Mouse (Mus musculus): ENCODE measurements around the gene Dtx1.

Gene Dtx1

DNA sequence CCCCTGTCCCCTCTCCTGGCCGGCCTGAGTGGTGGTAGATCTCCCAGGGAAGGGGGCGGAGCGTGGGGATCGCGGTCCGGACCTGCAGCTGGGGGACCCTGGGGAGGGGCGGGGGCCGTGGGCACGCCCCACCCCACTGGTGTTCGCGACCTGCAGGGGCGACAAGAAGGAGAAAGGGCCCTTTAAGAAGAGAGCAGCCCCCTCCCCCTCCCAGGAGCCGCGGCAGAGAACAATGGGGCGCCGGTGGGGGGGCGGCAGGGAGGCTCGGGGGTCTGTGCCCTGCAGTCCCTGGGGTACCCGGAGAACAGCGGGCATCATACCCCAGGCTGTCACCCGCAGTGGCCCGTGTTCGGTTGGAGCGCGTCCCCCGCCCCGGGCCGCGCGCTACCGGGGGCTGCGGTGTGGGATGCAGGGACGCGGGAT is 890 bp downstream of the Dtx1 start:
- in situ Hi-C loops (cut with MboI; ENCODE audit: low pct_unique_long_range_greater_than_20kb in 1 of 2, low sequenced_read_pairs in 2 of 2, unreplicated experiment in 1 of 2) = loop anchor here in 1 of 2 experiments (5.0 to 10.0 kb wide), 2 partner anchors 34 to 86 kb away; no protein-coding TSS in a partner anchor

DNA sequence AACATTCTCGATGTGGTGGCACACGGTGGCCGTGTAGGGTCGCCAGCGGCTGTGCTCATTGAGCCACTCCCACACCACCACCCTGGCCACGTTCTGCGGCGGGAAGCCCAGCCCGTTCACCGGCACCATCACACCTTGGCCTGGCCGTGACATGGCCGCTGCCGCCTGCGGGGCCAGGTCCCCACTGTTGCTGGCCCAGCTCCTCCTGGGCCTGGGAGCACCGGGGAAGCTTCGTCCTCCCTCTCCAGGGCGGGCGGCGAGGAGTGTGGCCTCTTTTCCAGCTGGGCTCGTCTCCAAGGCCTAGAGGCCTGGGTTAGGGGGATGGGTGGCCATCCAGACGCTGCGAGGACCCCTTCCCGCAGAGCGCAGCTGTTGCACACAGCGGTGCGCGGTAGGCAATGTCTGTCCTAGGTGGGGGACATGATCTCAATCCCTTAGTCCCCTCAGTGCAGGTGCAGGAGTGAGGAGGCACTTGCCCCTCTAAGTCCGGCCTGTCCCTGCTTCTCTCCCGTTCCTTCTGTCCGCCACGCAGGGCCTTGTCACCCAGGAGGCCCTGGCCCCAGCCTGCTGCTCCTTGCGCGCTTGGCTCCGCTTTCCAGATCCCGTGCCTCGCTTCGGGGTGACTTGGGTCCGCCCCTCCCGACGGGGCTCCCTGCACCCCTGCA is 1.4 kb downstream of the Dtx1 start:
- in situ Hi-C loops (cut with MboI; ENCODE audit: low pct_unique_long_range_greater_than_20kb in 1 of 2, low sequenced_read_pairs in 2 of 2, unreplicated experiment in 1 of 2) = loop anchor here in 1 of 2 experiments (5.0 to 10.0 kb wide), 2 partner anchors 33 to 85 kb away; no protein-coding TSS in a partner anchor

DNA sequence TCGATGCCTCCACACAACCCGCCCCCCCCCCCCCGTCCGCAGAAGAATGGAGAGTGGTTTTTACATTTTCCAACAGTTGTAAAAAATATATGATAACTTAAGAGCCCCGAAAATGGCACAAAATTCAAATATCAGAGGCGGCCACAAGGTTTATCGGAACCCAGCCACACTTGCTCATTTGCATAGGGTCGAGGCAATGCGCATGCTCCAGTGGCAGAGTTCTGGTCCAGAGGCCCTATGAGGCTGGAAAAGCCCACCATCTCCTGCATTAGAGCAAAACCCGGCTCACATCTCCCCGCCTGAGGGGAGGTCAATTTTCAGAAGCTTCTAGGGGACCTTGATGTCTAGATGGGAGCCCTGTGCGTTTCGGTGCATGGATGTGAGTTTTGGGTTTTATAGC is 4.8 kb downstream of the Dtx1 start:
- in situ Hi-C loops (cut with MboI; ENCODE audit: low pct_unique_long_range_greater_than_20kb in 1 of 2, low sequenced_read_pairs in 2 of 2, unreplicated experiment in 1 of 2) = no loop called here

DNA sequence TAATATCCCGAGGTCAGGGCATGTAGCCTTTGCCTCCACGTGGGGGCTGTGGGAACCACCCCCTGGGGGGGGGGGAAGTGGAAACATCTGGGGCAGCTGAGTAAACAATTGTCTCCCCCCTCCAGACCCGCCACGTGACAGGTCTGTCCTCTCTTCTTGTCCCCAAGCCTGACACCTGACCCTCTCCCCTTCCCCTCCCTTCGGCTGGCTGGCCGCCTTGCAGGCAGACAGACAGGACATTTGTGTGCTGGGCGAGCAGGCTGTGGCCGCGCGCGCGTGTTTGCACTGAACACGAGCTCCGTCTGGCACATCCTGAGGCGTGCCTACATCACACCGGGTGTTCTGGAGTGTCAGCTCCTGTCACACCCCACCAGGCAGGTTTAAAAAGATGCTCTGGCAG is 5.2 kb downstream of the Dtx1 start:
- in situ Hi-C loops (cut with MboI; ENCODE audit: low pct_unique_long_range_greater_than_20kb in 1 of 2, low sequenced_read_pairs in 2 of 2, unreplicated experiment in 1 of 2) = no loop called here

DNA sequence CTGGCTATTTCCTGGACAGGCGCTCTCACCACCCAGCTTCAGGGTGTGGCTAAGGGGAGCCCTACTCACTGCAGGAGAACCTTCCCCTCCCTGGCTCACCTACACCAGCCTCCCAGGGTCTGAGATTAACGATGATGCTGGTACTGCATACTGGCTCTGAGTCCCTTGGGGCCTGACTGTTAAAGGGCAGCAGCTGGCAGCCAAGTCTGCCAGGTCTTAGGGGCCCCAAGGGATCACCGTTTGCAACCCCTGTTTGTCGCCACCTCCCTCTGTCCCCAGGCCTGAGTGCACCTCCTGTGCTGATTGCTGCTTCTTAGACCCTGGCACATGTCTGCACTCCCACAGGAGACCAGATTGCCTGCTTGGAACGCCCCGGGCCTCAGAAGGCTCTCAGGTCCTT is 7.3 kb downstream of the Dtx1 start:
- in situ Hi-C loops (cut with MboI; ENCODE audit: low pct_unique_long_range_greater_than_20kb in 1 of 2, low sequenced_read_pairs in 2 of 2, unreplicated experiment in 1 of 2) = no loop called here

DNA sequence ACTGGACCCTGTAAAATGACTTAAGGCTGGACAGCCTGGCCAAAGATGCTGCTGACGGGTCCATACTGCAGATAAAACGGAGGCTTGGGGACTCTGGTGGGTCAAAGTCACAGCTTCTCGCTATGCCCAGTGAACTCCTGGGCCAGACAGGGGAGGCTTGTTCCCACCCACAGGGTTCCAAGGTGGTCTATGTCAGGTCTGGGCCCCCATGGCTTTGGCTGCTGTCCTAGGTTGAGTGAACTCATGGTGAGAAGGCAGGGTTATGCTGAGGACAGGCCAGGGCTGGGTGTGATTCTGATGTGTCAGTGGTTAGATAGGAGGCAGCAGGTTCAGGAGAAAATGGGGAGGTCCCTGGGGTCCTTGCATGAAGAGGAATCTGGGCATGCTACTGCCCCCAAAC is 8.1 kb downstream of the Dtx1 start:
- in situ Hi-C loops (cut with MboI; ENCODE audit: low pct_unique_long_range_greater_than_20kb in 1 of 2, low sequenced_read_pairs in 2 of 2, unreplicated experiment in 1 of 2) = no loop called here

DNA sequence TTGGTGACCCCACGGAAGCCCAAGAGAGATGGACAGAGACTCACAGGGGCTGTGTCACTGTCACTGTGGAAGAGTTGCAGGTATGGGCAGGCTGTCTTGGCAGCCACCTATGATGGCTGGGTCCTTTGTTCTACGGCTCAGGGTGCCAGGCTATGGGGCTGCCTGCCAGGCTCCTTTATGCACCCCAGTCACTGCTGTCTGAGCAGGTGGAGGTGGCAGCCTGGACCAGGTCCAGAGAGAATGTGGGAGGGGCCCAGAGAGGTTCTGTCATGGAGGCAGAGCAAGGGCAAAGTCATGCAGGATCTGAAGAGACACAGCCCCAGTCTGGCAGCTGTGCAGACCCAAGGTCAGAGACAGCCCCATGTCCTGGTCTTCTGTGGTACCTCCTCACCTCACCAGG is 8.8 kb downstream of the Dtx1 start:
- in situ Hi-C loops (cut with MboI; ENCODE audit: low pct_unique_long_range_greater_than_20kb in 1 of 2, low sequenced_read_pairs in 2 of 2, unreplicated experiment in 1 of 2) = no loop called here

DNA sequence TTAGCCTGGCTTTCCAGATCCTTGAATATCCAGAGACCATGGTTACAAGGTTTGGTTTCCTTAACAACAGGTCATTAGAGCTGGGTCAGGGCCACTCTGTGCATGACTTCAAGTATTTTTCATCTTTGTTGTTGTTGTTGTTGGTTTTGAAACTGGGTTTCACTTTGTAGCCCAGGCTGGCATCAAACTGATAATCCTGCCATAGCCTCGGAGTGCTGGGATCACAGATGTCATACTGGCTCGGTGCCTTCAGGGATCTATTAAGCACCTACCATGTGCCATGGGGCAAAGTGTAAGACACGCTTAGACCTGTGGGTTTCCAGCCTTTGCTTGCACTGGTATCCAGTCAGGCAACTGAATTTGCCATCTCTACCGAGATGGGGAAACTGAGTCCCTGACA is 9.3 kb downstream of the Dtx1 start:
- in situ Hi-C loops (cut with MboI; ENCODE audit: low pct_unique_long_range_greater_than_20kb in 1 of 2, low sequenced_read_pairs in 2 of 2, unreplicated experiment in 1 of 2) = no loop called here

DNA sequence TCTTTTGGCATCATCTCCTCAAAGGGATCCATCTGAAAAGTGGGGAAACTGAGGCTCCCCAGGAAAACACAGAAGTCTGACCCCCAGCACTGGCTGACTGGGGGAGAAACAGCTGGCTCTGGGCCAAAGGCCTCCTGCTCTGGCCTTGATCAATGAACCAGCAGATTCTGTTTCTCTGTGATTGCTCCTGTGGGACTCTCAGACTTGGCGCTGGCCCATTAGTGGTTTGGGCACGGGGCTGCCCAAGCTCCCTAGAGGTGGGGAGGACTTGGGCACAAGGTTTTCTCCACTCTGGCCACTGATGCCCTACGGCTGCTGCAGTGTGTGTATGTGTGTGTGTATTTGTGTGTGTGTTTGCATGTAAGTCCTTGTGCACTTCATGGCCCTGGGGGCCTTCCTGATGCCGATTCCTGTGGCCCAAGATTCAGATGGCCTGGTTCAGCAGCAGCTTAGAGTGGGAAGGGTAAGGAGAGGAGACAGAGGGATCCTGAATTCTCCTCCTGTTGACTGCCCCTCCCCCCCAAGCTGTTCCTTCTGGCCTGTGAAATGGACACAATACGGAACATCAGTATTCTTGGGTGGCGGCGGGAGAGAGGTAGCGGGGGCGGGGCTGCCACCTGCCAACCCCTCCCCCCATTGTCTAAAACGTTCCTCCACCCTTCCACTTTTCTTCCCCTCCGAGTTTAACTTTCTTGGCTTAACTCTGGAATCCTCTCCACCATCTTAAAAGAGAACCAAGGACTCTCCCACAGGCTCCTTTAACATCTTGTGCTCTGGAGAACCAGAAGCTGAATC is 10.5 kb downstream of the Dtx1 start:
- in situ Hi-C loops (cut with MboI; ENCODE audit: low pct_unique_long_range_greater_than_20kb in 1 of 2, low sequenced_read_pairs in 2 of 2, unreplicated experiment in 1 of 2) = no loop called here

DNA sequence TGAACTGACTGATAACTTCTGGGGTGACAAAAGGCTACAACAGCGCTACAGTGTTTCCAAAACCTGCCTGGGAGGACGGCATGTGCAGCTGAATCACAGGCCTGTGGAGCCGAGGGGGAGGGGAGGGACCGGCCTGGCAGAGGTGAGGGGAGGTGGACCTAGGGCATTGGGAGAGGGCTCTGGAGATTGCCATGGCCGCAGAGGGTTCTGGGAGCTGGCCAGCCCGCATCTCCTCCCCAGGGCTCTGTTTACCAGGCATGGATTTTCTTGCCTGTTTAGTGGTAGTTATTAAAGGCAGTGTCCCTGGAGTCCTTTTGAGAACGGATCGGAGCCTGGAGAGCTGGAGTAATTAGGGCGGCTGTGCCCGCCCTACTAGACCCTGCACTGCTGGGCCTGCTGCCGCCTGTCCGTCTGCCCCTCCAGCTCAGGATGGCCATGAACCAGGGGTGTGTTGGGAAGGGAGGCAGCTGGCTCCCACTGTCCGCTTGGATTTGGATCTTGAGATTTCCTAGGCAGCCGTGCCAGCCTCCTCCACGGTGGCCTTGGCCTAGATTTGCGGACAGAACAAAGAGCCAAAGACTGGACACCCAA is 12.8 kb downstream of the Dtx1 start:
- in situ Hi-C loops (cut with MboI; ENCODE audit: low pct_unique_long_range_greater_than_20kb in 1 of 2, low sequenced_read_pairs in 2 of 2, unreplicated experiment in 1 of 2) = no loop called here

DNA sequence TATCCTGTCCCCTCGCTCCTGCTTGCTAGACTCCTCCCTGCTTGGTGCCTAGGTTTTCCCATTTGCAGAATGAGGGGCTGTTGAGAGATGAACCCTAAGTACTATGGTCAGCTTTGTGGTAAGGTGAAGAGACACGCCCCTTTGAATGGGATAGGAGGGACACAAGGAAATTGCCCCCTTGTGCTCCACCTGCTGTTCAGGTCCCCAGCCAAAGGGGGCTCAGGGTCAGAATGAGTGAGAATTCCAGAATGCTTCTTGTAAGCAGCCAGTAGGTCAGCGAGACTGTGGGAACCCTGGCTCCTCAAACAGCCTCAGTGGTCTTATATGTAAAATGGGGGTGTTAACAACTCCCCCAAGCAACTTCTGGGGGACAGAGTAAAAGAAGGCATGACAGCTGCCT is 13.5 kb downstream of the Dtx1 start:
- in situ Hi-C loops (cut with MboI; ENCODE audit: low pct_unique_long_range_greater_than_20kb in 1 of 2, low sequenced_read_pairs in 2 of 2, unreplicated experiment in 1 of 2) = no loop called here

DNA sequence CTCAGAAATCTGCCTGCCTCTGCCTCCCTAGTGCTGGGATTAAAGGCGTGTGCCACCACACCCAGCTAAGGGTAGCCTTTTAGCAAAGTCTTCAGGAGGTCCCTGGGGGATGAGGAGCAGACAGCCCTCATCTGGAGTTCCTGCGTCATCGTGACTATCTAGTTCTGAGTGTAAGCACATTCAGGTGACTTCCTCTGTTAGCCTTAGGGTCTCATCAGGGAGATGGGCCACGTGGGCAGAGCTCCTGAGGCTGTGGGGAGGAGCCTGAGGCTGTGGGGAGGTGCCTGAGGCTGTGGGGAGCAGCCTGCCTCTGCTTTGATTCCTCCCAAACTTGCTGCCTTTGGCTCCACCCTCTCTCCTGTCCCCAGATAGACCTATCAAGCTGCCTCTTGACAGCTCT is 14.9 kb downstream of the Dtx1 start:
- in situ Hi-C loops (cut with MboI; ENCODE audit: low pct_unique_long_range_greater_than_20kb in 1 of 2, low sequenced_read_pairs in 2 of 2, unreplicated experiment in 1 of 2) = no loop called here

DNA sequence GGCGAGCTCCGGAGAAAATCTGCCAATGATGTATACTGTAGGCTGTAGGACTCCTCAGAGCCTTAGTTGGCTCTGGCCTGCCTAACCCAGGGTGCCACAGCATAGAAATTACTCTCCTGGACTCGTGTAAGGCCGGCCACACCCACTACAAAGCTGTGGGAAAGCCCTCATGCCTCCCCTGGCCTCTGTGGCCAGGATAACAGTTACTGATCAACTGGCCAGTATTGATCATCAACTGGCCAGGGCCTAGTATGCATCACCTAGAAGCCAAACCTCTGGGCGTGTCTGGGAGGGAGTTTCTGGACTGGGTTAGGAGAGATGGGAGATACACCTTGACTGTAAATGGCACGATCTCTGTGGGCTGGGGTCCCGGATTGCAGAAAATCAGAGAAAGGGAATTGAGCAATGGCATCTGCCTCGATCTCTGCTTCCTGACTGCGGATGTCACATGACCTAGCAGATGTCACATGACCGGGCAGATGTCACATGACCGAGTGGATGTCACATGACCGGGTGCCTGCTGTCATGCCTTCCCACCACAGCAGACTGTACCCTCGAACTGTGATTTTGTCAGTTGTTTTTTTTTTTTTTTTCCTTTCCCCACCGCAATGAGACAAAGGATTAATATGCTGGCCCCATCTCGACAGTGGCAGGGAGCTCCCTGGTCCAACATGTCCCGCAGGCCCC is 15.5 kb downstream of the Dtx1 start:
- in situ Hi-C loops (cut with MboI; ENCODE audit: low pct_unique_long_range_greater_than_20kb in 1 of 2, low sequenced_read_pairs in 2 of 2, unreplicated experiment in 1 of 2) = no loop called here

DNA sequence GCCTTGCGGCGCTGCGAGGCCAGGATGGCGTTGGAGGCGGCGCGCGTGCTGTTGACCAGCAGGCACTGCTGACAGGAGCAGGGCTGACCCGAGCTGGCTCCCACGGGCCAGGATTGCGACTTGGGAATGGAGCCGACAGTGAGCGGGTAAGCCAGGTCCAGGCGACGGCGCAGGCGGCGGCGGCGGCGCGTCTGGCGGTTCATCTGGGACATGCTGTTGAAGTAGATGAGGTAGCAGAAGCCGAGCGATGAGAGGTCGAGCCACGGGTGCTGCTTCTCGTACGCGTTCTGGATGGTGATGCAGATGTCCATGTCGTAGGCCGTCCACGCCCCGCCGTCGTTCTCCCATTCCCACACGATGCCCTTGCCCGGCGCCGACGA is 17.0 kb downstream of the Dtx1 start:
- in situ Hi-C loops (cut with MboI; ENCODE audit: low pct_unique_long_range_greater_than_20kb in 1 of 2, low sequenced_read_pairs in 2 of 2, unreplicated experiment in 1 of 2) = no loop called here

DNA sequence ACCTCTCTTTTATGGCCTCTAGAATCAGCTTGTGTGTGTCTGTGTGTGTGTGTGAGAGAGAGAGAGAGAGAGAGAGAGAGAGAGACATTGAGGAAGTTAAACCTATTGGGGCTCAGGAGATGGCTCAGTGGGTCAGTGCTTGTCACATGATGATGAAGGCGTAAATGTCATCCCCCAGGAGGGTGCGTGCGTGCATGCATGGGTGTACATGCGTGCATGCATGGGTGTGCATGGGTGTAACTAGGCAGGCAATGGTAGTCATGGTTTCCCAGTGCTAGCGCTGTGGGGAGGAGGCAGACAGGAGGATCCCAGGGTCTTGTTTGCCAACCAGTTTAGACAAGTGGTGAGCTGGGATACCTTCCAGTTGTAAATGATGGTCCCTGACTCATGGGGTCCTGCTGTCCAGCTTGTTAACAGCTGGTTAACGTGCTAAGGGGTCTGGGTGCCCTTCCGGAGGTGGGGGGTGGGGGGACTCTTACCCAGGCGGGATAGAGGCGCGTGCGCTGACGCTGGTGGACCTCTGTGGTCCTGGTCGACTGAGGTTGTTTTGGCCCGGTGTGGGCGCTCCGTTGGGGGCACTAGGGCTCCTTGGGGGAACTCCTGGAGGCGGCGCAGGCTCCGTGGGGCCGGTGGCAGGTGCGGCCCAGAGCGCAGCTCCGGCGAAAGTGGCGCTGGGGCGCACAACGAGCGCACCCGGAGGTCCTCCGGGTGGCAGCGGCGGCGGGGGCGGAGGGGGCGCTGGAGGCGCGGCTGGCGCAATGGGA is 17.6 kb downstream of the Dtx1 start:
- in situ Hi-C loops (cut with MboI; ENCODE audit: low pct_unique_long_range_greater_than_20kb in 1 of 2, low sequenced_read_pairs in 2 of 2, unreplicated experiment in 1 of 2) = no loop called here

DNA sequence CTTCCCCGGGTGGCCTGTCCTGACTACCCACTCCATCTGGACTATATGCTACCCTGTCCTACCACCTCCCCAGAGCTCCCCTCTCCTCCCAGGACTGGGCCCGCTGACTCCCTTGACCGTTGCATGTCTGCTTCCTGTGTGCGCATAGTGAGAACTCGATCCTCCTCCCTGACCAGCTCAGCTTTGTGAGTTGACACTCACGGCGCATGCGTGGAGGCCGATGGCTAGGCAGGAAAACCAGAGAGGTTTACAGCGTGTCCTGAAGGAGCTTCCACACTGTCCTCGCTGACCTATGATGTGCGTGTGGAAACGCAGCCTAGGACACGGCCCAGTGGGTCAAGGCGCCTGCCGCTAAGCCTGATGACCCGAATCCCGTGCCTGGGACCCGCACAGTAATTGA is 19.7 kb downstream of the Dtx1 start:
- in situ Hi-C loops (cut with MboI; ENCODE audit: low pct_unique_long_range_greater_than_20kb in 1 of 2, low sequenced_read_pairs in 2 of 2, unreplicated experiment in 1 of 2) = no loop called here

DNA sequence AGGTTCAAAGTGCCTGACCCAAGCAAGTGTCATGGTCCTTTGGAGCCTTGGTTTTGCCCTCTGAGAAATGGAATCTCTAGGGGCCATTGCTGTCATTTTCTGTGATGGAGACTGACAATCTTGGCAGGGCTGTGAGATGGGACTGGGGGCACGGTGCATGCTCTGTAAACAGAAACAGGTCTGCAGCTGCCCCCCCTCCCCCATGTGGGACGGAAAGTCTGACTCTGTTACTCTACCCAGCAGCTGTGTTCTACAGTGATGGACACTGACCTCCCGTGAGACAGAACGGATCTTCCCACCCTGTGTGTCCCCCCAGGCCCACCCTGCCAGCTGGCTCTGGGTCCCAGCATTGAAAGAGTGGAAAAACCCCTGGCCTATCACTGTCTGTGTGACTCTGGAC is 21.3 kb downstream of the Dtx1 start:
- in situ Hi-C loops (cut with MboI; ENCODE audit: low pct_unique_long_range_greater_than_20kb in 1 of 2, low sequenced_read_pairs in 2 of 2, unreplicated experiment in 1 of 2) = no loop called here

DNA sequence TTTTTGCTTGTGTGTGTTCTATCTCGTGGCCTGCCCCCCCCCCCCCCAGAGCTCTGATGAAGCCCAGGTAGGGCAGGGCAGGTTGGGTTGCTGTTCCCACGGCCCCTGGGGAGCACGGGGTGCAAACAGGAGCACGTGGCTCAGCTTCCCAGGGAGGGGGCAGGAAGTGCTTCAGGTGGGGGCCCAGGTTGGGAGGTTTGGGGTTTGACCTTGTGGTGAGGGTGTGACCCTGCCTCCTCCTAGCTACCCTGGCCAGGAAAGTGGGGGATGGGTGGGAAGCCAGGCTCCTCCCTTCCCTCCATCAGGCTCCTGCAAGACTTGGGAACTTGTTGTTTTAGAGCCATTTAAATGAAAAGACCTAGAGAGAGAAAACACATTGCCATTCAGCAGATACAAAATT is 23.3 kb downstream of the Dtx1 start:
- in situ Hi-C loops (cut with MboI; ENCODE audit: low pct_unique_long_range_greater_than_20kb in 1 of 2, low sequenced_read_pairs in 2 of 2, unreplicated experiment in 1 of 2) = no loop called here

DNA sequence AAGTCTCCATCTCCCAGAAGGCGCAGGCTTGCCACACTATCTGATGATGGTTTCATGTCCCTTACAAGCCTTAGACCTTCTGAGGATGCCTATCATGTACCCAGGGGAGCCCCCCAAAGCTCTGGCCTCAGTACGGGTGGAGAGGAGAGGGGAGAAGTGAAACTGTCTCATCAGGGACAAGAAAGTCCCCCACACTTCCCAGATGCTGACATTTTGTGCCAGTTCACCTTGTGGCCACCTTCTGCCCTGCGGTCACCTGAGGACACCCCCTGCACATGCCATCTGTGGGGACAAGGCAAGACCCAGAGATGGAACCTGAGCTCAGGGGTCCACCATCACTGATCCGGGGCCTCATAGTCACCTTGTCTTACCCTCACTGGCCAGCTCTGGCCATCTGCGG is 23.8 kb downstream of the Dtx1 start:
- in situ Hi-C loops (cut with MboI; ENCODE audit: low pct_unique_long_range_greater_than_20kb in 1 of 2, low sequenced_read_pairs in 2 of 2, unreplicated experiment in 1 of 2) = no loop called here
